Comparison of ENCODE assay signal across 8 mouse cellular contexts in genomic region chr12:69790530-69791505, GRCm38 (mm10). TPM values are rescaled to one million over a fixed set of nuclear protein-coding genes. Genes with fewer than 3 reads are reported as not detected.
DNase-seq lines count a peak whose midpoint lies in the region; ATAC-seq and TF ChIP-seq lines count a peak whose summit lies in the region.

Gene Cdkl1, minus strand, starts transcription at chr12:69791267.

- H3K27ac ChIP-seq in layer of hippocampus, adult 2 months = peak within 1 kb of the TSS; percentile 96
- peak within 1 kb of the TSS; percentile 68 for H3K27ac ChIP-seq in neural tube, embryonic 15.5 days (replicated peaks)

- H3K9ac ChIP-seq in neural tube, embryonic 15.5 days (replicated peaks) = peak within 1 kb of the TSS; percentile 74

- H3K9me3 ChIP-seq in neural tube, embryonic 15.5 days (replicated peaks) = no peaks in the 10 kb centered on the region

- intact Hi-C loops in heart, postnatal 36 days (cut with DNase I) = no loop called here

- peak; percentile 52 for TF ChIP-seq CTCF in layer of hippocampus, adult 2 months (conservative IDR thresholded peaks at IDR 0.05)
- TF ChIP-seq CTCF in lung, adult 2 months (IDR thresholded peaks at IDR 0.05; ENCODE audit: insufficient read depth, low read length) = no peak

- H3K4me2 ChIP-seq in neural tube, embryonic 15.5 days = peak within 1 kb of the TSS; percentile 98

- no peaks in the 10 kb centered on the region for H3K27me3 ChIP-seq in neural tube, embryonic 15.5 days (replicated peaks)

- no peaks in the 10 kb centered on the region for H3K36me3 ChIP-seq in neural tube, embryonic 15.5 days

- no peak for TF ChIP-seq POLR2A in lung, adult 2 months (IDR thresholded peaks at IDR 0.05; ENCODE audit: borderline replicate concordance, extremely low read depth, low read depth, low read length)

- DNase-seq in MEL-GATA-1-ER (ENCODE audit: extremely low read depth, low read depth) = peak; percentile 19
- peak; percentile 69 for DNase-seq in cerebellum, adult 8-10 months
- peak; percentile 34 for DNase-seq in forelimb bud, embryonic 11.5 days (ENCODE audit: low read depth, low spot score)
- peak; percentile 55 to 59 for DNase-seq in heart, postnatal 36 days
- peak; percentile 46 to 62 for DNase-seq in layer of hippocampus, adult 2 months (ENCODE audit: low spot score in 2 of 2)
- peak; percentile 65 for DNase-seq in lung, adult 2 months
- peak; percentile 74 for DNase-seq in testis, postnatal 10 days (ENCODE audit: low spot score)

- H3K4me3 ChIP-seq in layer of hippocampus, adult 2 months = peak within 1 kb of the TSS; percentile 76
- H3K4me3 ChIP-seq in lung, adult 2 months (replicated peaks; ENCODE audit: extremely low read depth, low read depth, low read length) = peak within 1 kb of the TSS; percentile 61
- H3K4me3 ChIP-seq in neural tube, embryonic 15.5 days (replicated peaks) = peak within 1 kb of the TSS; percentile 57

- peak; percentile 86 for ATAC-seq in neural tube, embryonic 15.5 days (ENCODE audit: low FRiP score)

- H3K4me1 ChIP-seq in lung, adult 2 months (ENCODE audit: control insufficient read depth, insufficient read depth, low read length) = peaks cover 7% of the 10 kb centered on the region
- peaks cover 21% of the 10 kb centered on the region for H3K4me1 ChIP-seq in neural tube, embryonic 15.5 days

- 1% methylated on average over 45 of the region's 45 CpGs for WGBS in lung, adult 2 months
- 1% methylated on average over 45 of the region's 45 CpGs for WGBS in neural tube, embryonic 15.5 days

RNA-seq across cellular contexts. Expression of gene Cdkl1, which starts in this region (rescaled TPM):
- 10 to 100 TPM in 1 of 2 experiments, 1 to 10 TPM in 1; 6.3 to 13.9 TPM for total RNA-seq in heart, postnatal 36 days (2021)
- 10 to 100 TPM; 21.5 to 27.4 TPM for total RNA-seq in layer of hippocampus, adult 2 months (2021)
- polyA plus RNA-seq in lung, adult 2 months (2012; rRNA removed) = 1.3 and 1.8 TPM in 2 replicates
- 9.3 and 11.9 TPM in 2 replicates for polyA plus RNA-seq in neural tube, embryonic 15.5 days (2015; fragmentation: Nextera tagmentation; extraction: Ambion mirVana)

Comparison
In these comparisons a context has a peak if more than half of its experiments do, and no peak if none do; other contexts are left out.
1. Peak in every context shown above with its lines: DNase-seq, ATAC-seq, H3K4me3 ChIP-seq and H3K27ac ChIP-seq.
2. DNase-seq: peak in every context shown above with its lines; median percentile 74 in testis, postnatal 10 days; 69 in cerebellum, adult 8-10 months; 65 in lung, adult 2 months; 57 in heart, postnatal 36 days; 54 in layer of hippocampus, adult 2 months; 34 in forelimb bud, embryonic 11.5 days; 19 in MEL-GATA-1-ER.